Mouse (Mus musculus) heart, postnatal 14 days (tissue): ENCODE data around the gene Smim20. TPM values are rescaled to one million over a fixed set of nuclear protein-coding genes. Genes with fewer than 3 reads are reported as not detected.

ENCODE experiments used
- DNase-seq, 2 experiments: peaks; one replicate each; pipeline ENCODE4 v3.0.0; 2021 to 2022
- intact Hi-C: fragments of 180-260 bp; cut with DNase I; formaldehyde crosslinking; loops from one replicate; pipeline ENCODE4 v1.15.1; 2025
- total RNA-seq, 2 experiments: library from RNA; stranded (reverse); gene quantifications; 2 replicates each; pipeline ENCODE4 v1.2.3; 2021

Gene Smim20
- total RNA-seq, 2 experiments from 2014 or later = 80.5 to 80.8 TPM

DNA sequence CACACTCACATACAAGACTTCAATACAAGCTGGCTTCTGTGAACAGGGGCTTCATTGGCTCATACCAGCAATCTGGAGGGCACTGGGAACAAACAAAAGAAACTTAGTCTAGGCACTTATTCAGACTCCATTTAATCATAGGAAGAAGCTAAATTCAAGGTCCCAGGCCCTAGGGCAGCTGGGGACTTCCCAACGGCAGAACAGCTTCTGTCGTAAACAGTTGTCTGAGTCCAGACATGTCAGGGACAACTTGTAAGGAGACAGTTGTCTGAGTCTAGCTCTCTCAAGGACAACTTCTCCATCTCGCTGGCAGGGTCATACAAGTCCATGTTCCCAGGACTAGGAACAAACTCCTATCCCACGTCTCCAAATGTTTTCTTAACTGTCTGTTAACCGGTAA is 2.8 kb upstream of the Smim20 start:
- intact Hi-C loops = no loop called here

DNA sequence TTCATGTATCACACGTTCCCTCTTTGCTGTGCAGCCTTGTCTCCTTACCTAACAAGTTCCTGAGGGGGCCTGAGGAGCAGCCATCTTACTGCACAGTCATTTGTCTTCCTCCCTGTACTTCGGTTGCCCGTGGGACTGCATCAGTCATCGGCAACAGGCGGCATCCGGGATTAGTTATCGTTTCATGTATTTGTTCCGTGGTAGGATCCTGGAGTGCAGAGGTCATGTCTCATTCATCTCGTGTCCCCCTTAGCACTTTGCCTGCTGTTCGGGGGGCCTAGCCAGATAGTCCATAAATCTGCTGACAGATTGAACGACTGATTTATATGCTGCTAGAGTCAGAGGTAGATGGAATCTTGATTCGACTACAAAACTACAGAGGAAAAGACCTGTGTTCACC is 1.1 kb upstream of the Smim20 start:
- DNase-seq = no peak
- intact Hi-C loops = no loop called here

More for the DNA sequence above, 2.8 kb upstream of the Smim20 start:
- no peak for DNase-seq

DNA sequence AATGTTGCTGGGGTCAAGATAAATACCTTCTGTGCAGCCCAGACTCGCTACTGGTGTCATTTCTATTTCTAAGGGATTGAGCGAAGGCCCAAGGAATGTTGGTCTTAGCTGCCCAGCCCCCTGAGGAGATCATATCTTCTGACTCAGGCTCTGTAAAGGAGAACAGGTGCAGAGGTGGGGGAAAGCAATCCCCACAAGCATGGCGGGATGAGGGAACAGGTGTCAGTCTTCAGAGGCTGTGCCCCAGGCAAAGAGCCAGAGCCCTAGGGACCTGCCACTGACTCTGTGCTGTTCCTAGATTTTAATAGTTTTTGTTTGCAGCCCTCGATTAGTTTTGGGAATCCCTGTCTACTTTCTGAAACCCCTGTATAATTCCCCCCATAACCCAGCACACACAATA is 702 bp upstream of the Smim20 start:
- intact Hi-C loops = no loop called here
- no peak for DNase-seq

DNA sequence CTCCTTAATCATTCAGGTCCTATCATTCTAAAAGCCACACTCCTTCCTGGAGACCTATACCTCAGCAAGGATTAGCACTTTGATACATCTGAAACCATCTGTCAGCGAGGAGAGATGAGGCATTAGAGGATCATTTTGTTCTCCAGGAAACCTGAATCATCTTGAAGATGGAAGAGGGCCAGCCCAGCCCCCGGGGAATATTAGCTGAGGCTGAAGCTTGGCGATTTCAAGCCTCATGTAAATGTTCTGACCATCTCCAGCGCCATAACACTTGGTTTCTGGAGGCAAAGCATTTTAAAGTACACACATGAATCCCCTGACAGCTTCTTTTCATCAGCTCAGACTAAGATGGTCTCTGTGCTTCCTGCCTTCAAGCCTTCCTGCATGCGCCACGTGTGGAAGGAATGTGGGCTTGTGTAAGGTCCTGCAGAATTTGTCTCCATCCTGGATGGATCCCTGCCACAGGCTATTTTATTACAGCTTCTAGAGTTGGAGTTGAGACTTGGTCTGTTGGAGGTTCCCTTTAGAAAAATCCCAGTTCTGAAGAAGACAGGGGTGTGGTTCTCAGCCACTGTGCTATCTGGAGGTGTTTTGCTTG is 1.3 kb downstream of the Smim20 start:
- intact Hi-C loops = no loop called here
- DNase-seq = peak; percentile 58 to 62

DNA sequence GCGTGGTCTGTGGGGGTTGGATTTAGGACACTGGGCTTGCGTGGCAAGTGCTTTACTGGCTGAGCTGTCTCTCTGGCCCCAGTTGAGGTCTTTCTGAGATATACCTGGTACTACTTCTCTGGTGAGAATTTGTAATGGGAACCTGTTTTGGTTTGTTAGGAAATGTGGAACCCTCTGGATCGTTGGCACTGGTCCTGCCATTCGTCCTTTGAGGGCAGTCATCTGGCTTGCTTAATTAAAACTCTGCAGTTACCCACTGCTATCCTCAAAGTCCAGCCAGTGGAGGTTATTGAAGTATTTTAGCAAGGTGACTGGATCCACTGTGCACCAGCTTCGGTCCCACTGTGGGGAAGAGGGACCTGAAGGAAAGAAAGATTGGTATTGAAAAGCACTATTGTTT is 2.9 kb downstream of the Smim20 start:
- intact Hi-C loops = no loop called here
- no peak for DNase-seq

DNA sequence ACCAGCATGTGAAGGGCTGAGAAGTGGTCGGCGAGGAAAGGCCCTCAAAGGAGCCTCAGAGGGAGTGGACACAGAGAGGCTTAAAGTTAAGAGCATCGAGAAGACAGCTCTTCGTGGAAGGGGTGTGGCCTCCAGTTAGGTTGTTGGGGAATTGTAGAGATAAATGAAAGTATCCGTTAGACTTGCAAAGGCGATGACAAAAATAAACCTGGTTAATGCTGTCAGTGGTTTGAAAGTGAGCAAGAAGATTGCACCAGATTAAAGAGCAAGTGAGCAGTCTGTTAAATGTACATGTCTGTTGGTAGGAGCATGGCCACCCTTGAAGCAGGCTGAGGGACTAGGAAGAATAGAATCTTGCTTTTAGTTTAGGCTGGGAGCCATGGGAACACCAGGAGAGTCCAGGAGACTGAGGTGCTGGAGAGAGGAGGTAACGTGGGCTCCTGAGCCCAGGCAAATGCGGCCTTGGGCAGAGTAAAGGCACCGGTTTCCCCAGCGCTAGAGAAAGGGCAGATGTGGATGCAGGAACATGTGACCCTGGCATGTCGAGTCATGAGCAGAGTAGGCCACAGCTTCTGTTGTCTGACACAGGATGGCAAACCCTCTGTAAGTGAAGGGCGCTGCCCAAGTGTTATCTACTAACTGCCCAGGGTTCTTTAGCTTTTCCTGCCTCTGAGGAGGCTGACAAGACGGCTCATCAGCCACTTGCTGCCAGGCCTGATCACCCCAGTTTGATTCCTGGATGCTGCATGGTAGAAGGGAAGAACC is 4.2 kb downstream of the Smim20 start:
- no peak for DNase-seq
- intact Hi-C loops = no loop called here

DNA sequence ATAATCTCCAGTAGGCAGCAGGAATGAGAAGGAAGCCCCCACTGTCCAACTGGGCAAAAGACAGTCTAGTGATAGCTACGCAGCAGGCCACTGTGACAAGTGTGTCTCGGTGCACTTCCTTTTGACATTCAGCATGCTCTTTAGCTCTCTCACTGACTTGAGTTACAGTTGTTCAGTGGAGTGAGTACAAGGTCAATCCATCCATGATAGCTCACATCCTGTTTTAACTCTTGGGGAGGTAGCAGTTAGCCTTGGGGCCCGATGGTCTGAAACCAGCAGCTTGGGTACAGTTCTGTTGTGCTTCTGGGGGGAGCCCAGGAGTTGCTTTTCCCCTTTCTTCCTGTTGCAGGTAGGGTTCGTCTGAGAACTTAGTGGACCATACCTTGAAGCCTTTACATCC is 5.7 kb downstream of the Smim20 start:
- no peak for DNase-seq
- intact Hi-C loops = no loop called here

DNA sequence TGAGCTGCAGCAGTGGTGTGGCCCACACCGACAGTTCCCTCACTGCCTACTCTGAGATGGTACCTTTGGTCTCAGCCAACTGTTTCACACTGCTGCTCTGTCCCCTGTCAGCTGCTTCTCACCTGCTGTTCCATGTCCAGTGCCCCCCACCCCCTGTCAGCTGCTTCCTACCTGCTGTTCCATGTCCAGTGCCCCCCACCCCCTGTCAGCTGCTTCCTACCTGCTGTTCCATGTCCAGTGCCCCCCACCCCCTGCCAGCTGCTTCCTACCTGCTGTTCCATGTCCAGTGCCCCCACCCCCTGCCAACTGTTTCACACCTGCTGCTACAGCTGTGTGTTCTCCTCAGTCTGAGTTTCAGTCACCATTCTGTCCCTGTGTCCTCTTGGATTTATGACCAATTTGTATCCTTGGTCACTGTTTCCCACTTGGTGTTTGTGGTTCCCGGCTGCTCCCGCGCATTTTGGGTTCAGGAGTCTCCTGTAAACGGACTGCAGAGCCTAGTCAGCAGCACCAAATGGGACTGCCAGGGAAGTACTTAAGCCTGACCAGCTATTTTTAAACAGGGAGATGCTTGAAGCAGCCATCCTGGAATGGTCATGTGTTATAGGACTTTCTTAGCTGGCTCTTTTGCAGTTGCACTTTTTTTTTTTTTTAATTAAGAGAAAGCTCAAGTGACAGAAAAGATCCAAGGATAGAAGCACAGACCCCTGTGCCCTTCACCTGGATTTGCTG is 7.0 kb downstream of the Smim20 start:
- no peak for DNase-seq
- intact Hi-C loops = no loop called here

DNA sequence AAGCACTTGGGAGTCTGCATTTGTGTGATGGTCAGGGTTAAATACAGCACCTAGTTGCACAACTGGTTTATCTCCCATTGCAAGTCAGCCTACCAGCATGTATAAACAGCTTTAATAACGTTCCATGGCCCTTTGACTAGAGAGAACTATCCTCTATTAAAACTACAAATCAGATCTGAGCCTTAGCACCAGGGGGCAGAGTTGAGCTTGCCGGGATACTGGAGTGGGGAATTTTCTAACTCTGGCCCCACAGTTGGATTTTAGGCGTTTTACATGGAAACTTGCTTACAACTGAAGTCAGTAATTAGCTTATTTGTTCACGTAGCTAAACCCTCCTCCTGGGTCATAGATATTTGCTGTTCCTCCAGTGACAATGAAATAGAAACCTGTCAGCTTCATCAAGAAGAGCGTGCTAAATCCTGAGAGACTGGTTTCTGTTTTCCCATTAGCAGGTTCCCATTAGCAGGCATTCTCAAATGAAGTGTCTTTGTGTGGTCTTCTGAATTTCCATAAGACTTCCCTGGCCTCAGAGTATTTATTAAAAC is 8.0 kb downstream of the Smim20 start:
- peak; percentile 51 to 71 for DNase-seq
- intact Hi-C loops = no loop called here

DNA sequence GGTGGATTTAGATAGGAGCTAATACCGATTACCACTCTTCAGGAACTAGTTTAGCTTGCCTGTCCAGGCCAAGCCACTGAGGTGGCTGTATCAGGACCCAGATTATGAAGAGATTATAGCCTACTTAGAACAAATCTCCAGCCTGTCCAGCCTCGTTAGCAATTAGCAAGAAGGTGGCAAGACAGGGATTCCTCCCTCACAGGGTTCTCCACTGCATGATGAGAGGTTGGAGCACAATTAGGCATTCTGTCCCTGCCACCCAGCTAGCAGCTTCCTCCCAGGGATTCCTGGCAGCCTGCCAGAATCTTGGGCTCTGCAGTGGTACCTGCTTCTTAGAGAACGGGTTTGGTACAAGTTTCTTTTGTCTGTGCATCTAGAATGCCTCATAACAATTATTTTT is 8.5 kb downstream of the Smim20 start:
- DNase-seq = peak; percentile 19 to 37
- intact Hi-C loops = no loop called here

DNA sequence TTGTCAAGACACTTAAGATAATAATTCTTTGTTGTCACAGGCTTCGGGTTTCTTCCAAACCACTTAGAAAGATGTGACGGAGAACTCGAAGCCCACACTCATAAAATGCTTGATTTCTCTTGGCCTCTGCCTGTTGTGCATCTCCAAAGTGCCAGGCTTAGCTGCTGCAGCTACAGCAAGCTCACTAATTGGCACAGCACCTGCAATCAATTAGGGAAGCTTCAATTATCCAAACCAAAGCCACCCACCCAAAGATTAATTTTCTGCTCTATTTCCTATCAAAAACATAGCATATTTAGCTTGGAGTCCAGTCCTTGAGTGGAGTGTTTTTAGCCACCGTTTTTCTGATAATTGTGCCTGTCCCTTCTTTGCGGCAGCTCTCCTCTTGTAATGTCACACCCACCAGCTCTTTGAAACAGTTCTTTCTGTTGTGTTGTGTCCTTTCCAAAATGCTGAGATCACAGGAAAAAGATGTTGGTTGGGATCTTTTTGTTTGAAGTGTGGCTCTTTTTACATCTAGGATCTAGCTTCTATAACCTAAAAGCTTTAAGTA is 9.7 kb downstream of the Smim20 start:
- no peak for DNase-seq
- intact Hi-C loops = no loop called here

DNA sequence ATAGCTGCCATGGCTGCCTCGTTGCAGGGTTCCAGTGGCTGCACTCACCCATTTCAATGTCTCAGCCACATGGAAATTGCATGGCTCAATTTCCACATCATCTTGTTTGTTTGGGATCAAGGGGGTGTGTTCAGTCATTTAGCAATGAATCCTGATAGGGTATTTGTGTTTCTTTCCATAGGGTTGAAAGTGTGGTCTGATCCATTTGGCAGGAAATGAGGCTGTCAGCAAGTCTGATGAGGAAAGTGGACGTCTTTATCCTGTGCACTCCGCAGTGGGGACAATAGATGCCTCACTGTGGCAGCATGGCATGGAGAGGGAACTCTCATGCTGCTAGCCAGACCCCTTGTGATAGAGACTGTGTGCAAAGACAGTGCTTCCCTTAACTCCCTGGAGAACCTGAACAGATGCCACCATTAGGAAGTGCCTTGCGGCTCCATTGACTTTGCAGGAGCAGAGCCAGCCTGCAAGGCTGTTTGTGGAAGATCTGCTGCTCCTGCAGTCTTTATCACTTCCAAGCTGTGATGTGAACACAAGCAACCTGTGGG is 10.9 kb downstream of the Smim20 start:
- intact Hi-C loops = no loop called here
- DNase-seq = no peak

DNA sequence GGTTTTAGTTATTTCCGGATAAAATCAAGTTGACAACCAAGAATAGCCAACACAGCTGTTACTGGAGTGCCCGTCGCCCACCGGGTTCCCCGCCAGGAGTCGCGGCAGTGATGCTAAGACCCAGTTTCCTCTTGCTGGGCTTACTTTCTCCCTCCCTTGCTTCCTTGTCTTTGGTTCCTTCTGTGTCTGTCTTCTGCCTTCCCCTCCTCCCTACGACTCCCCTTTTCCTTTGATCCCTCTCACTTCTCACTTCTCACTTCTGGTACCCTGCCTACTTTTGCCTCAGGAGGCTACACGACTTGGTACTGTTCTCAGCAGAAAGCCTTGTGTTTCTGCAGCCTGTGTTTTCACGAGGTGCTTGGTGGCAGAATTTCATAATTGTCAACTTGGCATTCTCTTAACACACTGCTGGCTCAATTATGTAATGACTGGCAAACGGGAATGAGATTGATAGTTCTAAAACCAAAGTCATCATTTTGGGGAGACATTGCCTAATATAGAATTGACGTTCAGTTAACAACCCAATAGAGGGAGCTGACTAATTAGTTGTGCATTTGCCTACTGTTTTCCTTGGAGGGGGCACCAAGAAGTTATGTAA is 12.4 kb downstream of the Smim20 start:
- DNase-seq = no peak
- intact Hi-C loops = no loop called here

DNA sequence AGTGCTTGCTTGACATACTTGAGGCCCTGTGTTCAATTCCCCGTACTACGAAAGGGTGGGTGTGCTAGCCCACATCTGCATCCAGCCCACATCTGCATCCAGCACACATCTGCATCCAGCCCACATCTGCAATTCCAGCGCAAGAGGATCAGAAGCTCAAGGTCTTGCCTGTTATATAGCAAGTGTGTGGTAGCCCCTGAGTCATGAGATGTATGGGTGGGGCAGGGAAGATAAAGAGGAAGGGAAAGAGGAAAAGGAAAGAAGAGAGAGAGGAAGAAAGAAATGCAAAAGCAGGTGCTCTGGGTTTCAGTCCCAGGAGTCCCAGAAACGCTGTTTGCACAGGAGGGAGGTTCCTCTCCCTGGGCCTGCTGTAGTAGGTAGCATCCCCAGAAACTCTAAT is 15.6 kb downstream of the Smim20 start:
- DNase-seq = no peak
- intact Hi-C loops = no loop called here

DNA sequence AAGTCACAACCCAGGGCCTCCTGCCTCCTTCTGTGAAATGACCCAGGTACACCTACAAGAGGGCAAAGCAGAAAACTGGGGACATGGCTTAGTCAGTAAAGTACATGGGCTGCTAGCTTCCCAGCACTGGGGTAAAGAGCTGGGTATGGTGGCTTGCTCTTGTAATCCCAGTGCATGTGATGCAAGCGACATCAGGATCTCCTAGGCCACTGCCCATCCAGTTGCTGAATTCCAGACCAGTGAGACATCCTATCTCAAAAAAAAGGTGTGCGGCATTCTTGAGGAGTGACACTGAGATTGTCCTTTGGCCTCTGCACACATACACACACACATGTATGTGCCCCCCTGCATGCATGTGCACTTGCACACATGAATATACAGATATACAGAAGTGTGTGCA is 19.5 kb downstream of the Smim20 start:
- DNase-seq = no peak
- intact Hi-C loops = no loop called here

DNA sequence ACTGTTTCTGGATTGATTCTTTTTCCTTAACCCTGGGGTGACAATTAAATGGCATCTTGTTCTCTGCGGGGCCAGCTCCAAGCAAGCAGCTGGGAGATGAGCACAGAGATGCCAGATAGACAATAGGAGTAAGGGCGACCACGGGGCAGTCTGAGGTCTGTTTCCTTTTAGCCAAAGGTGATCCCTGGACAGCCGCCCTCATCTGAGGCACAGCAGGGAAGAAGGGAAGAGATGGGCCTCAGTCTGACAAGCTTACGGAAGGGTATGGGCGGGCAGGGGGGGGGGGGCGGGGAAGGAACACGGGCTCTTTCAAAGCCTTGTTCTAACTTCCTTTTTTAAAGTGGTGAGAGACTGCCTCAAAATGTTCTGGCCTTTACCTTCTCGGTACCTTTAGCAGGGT is 22.6 kb downstream of the Smim20 start:
- no peak for DNase-seq
- intact Hi-C loops = no loop called here

DNA sequence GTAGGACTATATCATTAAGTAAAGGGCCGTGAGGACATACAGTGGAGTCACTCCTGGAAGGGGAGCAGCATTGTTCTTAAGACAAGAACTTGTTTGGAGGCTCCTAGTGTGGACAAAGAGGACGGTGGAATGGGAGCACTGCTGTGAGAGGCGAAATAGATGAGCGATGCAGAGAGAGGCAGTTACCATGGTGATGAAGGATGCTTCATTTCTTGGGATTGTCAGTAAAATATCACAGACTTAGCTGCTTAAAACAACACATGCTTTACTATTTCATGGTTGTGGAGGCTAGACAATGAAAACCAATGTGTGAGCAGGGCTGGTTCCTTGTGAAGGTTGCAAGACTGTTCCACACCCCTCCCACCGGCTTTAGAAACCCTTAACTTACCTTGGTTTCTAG is 27.7 kb downstream of the Smim20 start:
- intact Hi-C loops = no loop called here
- no peak for DNase-seq

DNA sequence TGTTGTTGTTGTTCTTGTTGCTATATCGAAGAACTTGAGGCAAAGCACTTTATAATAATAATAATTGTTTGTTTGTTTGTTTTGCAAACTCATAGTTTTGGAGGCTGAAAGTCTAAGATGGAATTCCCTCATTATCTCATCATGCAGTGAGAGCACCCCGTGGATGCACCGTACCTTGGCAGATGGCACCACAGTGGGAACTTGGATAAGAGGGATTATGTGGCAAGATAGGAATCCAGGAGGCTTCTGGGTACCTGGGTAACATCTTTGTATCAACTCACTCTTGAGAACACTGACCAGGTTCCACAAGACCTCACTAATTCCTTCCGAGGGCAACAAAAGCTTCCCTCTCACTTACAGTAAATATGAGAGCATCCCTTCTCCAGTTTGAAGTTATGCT is 30.1 kb downstream of the Smim20 start:
- intact Hi-C loops = no loop called here
- DNase-seq = no peak

DNA sequence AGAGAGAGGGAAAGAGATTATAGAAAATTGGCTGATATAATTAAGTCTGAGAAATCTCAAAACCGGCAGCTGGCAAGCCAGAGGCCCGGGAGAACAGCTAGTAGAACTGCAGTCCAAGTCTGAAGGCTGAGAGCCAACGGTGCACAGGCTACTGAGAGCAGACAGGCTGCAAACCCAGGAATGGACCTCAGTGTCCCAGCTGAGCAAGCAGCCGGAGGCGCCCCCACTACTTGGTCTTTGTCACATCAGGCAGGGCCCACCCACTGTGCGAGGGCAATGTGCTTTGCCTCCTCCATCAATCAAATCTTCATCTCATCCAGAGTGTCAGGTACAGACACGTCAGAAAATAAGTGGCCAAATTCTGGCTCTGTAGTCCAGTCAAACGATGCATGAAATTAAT is 34.6 kb downstream of the Smim20 start:
- DNase-seq = peak; percentile 26 to 50
- intact Hi-C loops = no loop called here

DNA sequence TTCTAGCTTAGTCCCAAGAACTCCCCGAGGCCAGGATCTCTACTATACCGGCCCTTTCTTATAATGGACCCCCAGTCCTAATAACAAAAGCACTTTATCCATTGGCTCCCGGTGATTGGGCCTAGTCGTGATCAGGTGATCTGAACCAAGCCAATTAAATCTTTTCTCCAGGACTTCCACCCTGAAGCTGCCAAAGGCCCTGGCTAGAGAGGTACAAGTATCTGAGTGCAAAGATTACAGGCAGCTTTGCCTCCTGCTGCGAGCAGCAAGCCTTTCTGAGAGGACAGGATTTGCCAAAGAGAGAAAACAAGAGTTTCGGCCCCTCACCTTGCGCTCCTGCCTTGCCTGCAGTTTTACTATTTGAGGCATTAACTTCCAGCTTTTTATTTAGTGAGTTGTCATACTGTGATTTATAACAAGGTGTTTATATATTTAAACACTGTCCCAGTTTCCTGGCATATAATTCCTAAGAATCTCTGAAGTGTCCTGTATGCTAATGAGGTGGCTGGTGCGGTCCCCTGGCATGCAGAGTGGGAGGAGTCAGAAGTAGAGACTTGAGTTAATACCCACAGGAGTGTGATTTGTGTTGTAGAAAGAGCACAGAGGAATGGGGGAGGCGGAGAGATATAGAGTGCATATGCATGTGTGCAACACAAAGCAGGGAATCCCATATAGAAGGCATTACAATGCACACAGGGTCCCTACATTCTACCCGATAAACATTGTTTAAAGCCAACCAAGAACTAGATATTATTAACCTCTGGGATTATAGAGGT is 36.2 kb downstream of the Smim20 start:
- DNase-seq = no peak
- intact Hi-C loops = no loop called here
